Mouse (Mus musculus): ENCODE measurements at regions not wholly inside any gene's neighbourhood (a gene's known extent, or its start where the extent isn't known, plus 50 kb on each side); places are given as distances from the start of the nearest gene placed in this dataset.

DNA sequence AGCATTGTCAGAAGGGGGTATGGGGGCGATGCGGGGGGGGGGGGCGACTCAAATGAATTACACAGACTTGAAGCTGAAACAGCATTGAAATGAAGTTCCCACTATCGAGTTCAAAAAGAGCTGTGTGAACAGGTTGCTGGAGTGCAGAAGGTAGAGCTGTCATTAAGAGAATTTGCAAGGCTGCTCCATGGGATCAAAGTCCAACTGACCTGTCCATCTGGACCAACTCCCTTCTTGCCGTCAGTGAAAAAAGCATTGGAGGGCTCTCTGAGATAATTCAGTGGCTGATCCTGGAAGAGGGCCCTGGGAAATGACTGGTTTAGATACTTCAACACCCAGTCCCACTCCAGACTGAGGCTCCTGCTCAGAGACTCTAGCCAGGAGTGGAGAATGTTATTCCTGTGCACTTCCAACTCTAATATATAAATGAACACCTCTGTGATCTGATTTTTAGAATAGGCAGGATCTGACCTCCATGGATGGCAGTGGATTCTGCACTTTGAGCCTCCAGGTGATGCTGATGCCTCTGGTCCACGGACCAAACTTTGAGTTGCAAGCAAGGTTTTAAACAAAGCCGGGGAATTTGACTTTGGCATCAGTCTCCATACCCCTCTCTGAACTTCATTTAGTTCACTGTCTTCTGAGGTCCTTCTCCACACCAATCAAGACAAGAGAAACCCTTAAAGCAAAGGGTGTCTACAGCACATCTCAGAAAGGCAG, 82.6 kb upstream of the Parp11 start:
- TF ChIP-seq CTCF (IDR thresholded peaks at IDR 0.05; ENCODE audit: low read depth, low read length) = no peak
- no peak for TF ChIP-seq EP300 (IDR thresholded peaks at IDR 0.05; ENCODE audit: insufficient read depth, low read depth, low read length)
- TF ChIP-seq POLR2A (IDR thresholded peaks at IDR 0.05; ENCODE audit: insufficient read depth, low read length) = no peak
